Mouse (Mus musculus): ENCODE results near the gene Sco1. TPM values are rescaled to one million over a fixed set of nuclear protein-coding genes. Genes with fewer than 3 reads are reported as not detected.
A peak's percentile ranks its signal among the peaks of the same experiment; 100 is the strongest.
"Not testable (repeated sequence)": the region's sequence is repeated elsewhere in the genome, so short reads cannot be mapped to it uniquely, and the experiment has no call there.

The Sco1 gene
- polyA plus RNA-seq, 2 experiments: 2.9 to 4.8 TPM

- WGBS (ENCODE audit: insufficient replicate concordance): 3% methylated on average over 6 of the region's 6 CpGs
- H3K27me3 ChIP-seq (ENCODE audit: control insufficient read depth, insufficient read depth, low read length): peaks cover 13% of the 10 kb centered on the region
- no peak overlapping the region for H3K4me3 ChIP-seq (ENCODE audit: insufficient read depth in 1 of 2, low read depth in 2 of 2, low read length in 2 of 2)
- H3K4me1 ChIP-seq (replicated peaks; ENCODE audit: control insufficient read depth in 2 of 2, insufficient read depth in 2 of 2, low read length in 1 of 2): no peaks in the 10 kb centered on the region
- no peak overlapping the region for H3K9ac ChIP-seq (replicated peaks)
- no peak overlapping the region for H3K4me2 ChIP-seq (ENCODE audit: low read depth)
- no peak for ATAC-seq (ENCODE audit: insufficient read depth)
- no peak for TF ChIP-seq EP300 (IDR thresholded peaks at IDR 0.05; ENCODE audit: low read depth)
- TF ChIP-seq CTCF (IDR thresholded peaks at IDR 0.05; ENCODE audit: low read depth): peak; percentile 85
- no peaks in the 10 kb centered on the region for H3K9me3 ChIP-seq (ENCODE audit: control insufficient read depth, low read length)
- no peak overlapping the region for H3K27ac ChIP-seq
- DNase-seq (ENCODE audit: low read depth in 3 of 3, low spot score in 3 of 3): peak; percentile 45 to 56 (median 55)
- no peaks in the 10 kb centered on the region for H3K36me3 ChIP-seq (replicated peaks; ENCODE audit: control insufficient read depth, insufficient read depth, low read depth)
These were observed 33.0 kb downstream of the Sco1 start for GRCm38 (mm10) chr11:67085489-67085888.

- WGBS (ENCODE audit: insufficient replicate concordance): 48% methylated on average over 9 of the region's 9 CpGs
- Histone ChIP-seq H3K36me3 (replicated peaks; ENCODE audit: control insufficient read depth, insufficient read depth, low read depth) (no peaks in the 10 kb centered on the region), H3K9me3 (ENCODE audit: control insufficient read depth, low read length) (no peaks in the 10 kb centered on the region), H3K4me3 (ENCODE audit: insufficient read depth in 1 of 2, low read depth in 2 of 2, low read length in 2 of 2) (no peak overlapping the region), H3K9ac (replicated peaks) (no peak overlapping the region), H3K4me1 (replicated peaks; ENCODE audit: control insufficient read depth in 2 of 2, insufficient read depth in 2 of 2, low read length in 1 of 2) (no peaks in the 10 kb centered on the region), H3K27me3 (ENCODE audit: control insufficient read depth, insufficient read depth, low read length) (peaks cover 13% of the 10 kb centered on the region), H3K27ac (no peak overlapping the region), H3K4me2 (ENCODE audit: low read depth) (no peak overlapping the region)
- TF ChIP-seq CTCF (IDR thresholded peaks at IDR 0.05; ENCODE audit: low read depth): no peak
- ATAC-seq (ENCODE audit: insufficient read depth) (no peak), DNase-seq (ENCODE audit: low read depth in 3 of 3, low spot score in 3 of 3) (no peak)
These were observed 34.1 kb downstream of the Sco1 start for GRCm38 (mm10) chr11:67086467-67087164.

GRCm38 (mm10) chr11:67087225-67087624, 34.8 kb downstream of the Sco1 start:
- Histone ChIP-seq H3K36me3 (replicated peaks; ENCODE audit: control insufficient read depth, insufficient read depth, low read depth) (no peaks in the 10 kb centered on the region), H3K27ac (no peak overlapping the region), H3K4me2 (ENCODE audit: low read depth) (no peak overlapping the region), H3K4me1 (replicated peaks; ENCODE audit: control insufficient read depth in 2 of 2, insufficient read depth in 2 of 2, low read length in 1 of 2) (no peaks in the 10 kb centered on the region), H3K9me3 (ENCODE audit: control insufficient read depth, low read length) (no peaks in the 10 kb centered on the region), H3K27me3 (ENCODE audit: control insufficient read depth, insufficient read depth, low read length) (peaks cover 13% of the 10 kb centered on the region), H3K4me3 (ENCODE audit: insufficient read depth in 1 of 2, low read depth in 2 of 2, low read length in 2 of 2) (no peak overlapping the region), H3K9ac (replicated peaks) (no peak overlapping the region)
- DNase-seq (ENCODE audit: low read depth in 3 of 3, low spot score in 3 of 3) (no peak), ATAC-seq (ENCODE audit: insufficient read depth) (no peak)
- TF ChIP-seq EP300 (IDR thresholded peaks at IDR 0.05; ENCODE audit: low read depth): no peak
- TF ChIP-seq CTCF (IDR thresholded peaks at IDR 0.05; ENCODE audit: low read depth): no peak
- 62% methylated on average over 12 of the region's 12 CpGs for WGBS (ENCODE audit: insufficient replicate concordance)

- not testable (repeated sequence) for H3K27me3 ChIP-seq (ENCODE audit: control insufficient read depth, insufficient read depth, low read length); H3K4me2 ChIP-seq (ENCODE audit: low read depth); H3K4me1 ChIP-seq (replicated peaks; ENCODE audit: control insufficient read depth in 2 of 2, insufficient read depth in 2 of 2, low read length in 1 of 2); H3K27ac ChIP-seq; ATAC-seq (ENCODE audit: insufficient read depth); H3K4me3 ChIP-seq (ENCODE audit: insufficient read depth in 1 of 2, low read depth in 2 of 2, low read length in 2 of 2); H3K9ac ChIP-seq (replicated peaks); H3K9me3 ChIP-seq (ENCODE audit: control insufficient read depth, low read length); H3K36me3 ChIP-seq (replicated peaks; ENCODE audit: control insufficient read depth, insufficient read depth, low read depth); DNase-seq (ENCODE audit: low read depth in 3 of 3, low spot score in 3 of 3)
- WGBS (ENCODE audit: insufficient replicate concordance): 69% methylated on average over 12 of the region's 12 CpGs
These were observed 39.9 kb downstream of the Sco1 start for GRCm38 (mm10) chr11:67092354-67092753.

GRCm38 (mm10) chr11:67093201-67093600, 40.7 kb downstream of the Sco1 start:
- Histone ChIP-seq H3K27ac (no peak overlapping the region), H3K4me2 (ENCODE audit: low read depth) (no peak overlapping the region), H3K36me3 (replicated peaks; ENCODE audit: control insufficient read depth, insufficient read depth, low read depth) (no peaks in the 10 kb centered on the region), H3K9me3 (ENCODE audit: control insufficient read depth, low read length) (no peaks in the 10 kb centered on the region), H3K4me1 (replicated peaks; ENCODE audit: control insufficient read depth in 2 of 2, insufficient read depth in 2 of 2, low read length in 1 of 2) (no peaks in the 10 kb centered on the region), H3K27me3 (ENCODE audit: control insufficient read depth, insufficient read depth, low read length) (no peaks in the 10 kb centered on the region), H3K4me3 (ENCODE audit: insufficient read depth in 1 of 2, low read depth in 2 of 2, low read length in 2 of 2) (no peak overlapping the region), H3K9ac (replicated peaks) (no peak overlapping the region)
- ATAC-seq (ENCODE audit: insufficient read depth) (no peak), DNase-seq (ENCODE audit: low read depth in 3 of 3, low spot score in 3 of 3) (no peak)
- WGBS (ENCODE audit: insufficient replicate concordance): 52% methylated on average over 9 of the region's 9 CpGs
- TF ChIP-seq CTCF (IDR thresholded peaks at IDR 0.05; ENCODE audit: low read depth) (no peak), EP300 (IDR thresholded peaks at IDR 0.05; ENCODE audit: low read depth) (no peak)
